Mouse (Mus musculus) embryonic fibroblast, embryonic 13.5 days (primary cell): ENCODE results near the gene Itpr2.

Experiments
- CTCF ChIP-seq: IDR thresholded peaks from 2 replicates; pipeline ENCODE4 v1.5.1; 2011; ENCODE audit warnings: mild to moderate bottlenecking, control low read depth, low read length, moderate library complexity, borderline replicate concordance; ENCODE audit not compliant: insufficient read depth
- POLR2A ChIP-seq: IDR thresholded peaks from 2 replicates; pipeline ENCODE4 v1.6.1; 2011; ENCODE audit warnings: low read depth, mild to moderate bottlenecking, control low read depth, low read length, moderate library complexity

- TF ChIP-seq CTCF, result no peak
- TF ChIP-seq POLR2A, result no peak
Measured at GRCm38 (mm10) chr6:146288266-146288665, 213.8 kb downstream of the Itpr2 start.
